Mouse (Mus musculus) gastrocnemius, postnatal 10 days (tissue): Measurements from ENCODE around the gene Rbms3. TPM values are rescaled to one million over a fixed set of nuclear protein-coding genes. Genes with fewer than 3 reads are reported as not detected.

Experiments
- DNase-seq: peaks from one replicate; pipeline ENCODE4 v3.0.0; 2021; ENCODE audit warnings: mixed read lengths
- total RNA-seq, 2 experiments: library from RNA; stranded (reverse); gene quantifications; 2 replicates each; pipeline ENCODE4 v1.2.3; 2021

Gene Rbms3
- total RNA-seq, 2 experiments from 2014 or later, result 26.9 to 37.4 TPM

DNA sequence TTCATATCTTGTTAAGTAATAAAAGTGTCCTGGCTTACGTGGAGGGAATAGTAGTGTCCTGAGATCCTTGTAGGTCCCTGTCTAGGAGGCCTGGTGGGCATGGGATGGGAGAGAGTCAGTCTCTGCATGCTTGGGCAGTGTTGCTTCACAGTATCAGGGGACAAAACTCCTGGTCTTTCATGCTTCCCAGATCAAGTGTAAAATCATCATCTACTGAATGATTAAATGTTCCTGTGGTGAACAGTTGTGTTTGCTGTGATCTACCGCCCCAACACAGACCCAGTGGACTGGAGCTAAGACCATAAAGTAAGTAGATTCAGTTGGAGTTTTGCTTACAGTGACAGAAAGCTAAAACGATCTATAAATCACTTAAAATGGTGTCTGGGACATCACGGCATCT lies 654.4 kb downstream of the Rbms3 start:
- no peak for DNase-seq

DNA sequence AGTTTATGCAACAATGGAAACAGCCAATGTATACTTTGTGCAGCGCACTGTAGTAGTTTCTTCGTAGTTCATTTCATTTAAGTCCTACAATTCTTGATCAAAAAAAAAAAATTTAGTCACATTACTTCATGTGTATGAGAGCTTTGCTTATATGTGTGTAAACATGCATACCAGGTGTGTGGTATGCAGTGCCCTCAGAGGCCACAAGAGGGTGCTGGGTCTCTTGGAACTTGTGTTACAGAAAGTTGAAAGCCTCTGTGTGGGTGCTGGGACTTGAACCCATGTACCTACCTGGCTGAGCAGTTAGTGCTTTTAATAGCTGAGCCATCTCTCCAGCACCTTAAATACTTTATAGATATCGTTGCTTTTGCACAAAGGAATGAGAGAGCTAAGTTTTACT lies 655.6 kb downstream of the Rbms3 start:
- no peak for DNase-seq

DNA sequence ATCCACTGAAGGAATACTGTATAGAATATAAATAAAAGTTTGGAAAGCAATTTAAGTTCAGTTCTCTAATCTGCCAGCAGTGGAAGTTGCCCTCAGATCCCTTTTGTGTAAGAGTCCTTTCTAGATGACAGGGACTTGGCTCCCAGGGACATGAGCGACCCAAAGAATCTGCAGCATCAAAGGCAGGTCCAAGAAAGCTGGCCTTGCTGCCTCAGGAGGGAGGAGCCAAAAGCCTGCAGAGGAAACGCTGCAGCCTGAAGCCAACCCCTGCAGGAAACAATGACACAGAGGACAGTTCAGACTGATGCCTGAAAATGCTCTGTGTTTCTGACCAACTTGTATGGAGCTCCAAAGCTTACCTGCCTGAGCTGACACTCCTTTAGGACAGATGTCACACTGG lies 656.1 kb downstream of the Rbms3 start:
- DNase-seq, result no peak

DNA sequence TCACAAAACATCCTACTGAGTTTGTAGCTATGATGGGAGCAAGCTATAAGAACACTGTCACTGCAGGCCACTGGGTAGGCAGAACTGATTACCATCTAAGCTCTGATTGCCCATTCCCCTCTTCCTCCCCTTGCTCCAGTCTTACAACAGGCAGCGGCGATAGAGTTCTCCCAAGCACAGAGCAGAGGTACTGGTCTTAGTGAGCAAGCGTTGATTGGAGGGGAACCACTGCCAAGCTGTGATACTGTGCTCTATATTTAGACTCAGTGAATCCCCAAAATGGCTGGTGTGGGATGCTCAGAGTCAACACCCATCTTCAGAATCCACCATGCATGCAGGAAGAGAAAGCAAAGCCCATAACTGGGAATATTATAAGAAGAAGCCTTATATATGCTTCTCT lies 662.4 kb downstream of the Rbms3 start:
- no peak for DNase-seq

DNA sequence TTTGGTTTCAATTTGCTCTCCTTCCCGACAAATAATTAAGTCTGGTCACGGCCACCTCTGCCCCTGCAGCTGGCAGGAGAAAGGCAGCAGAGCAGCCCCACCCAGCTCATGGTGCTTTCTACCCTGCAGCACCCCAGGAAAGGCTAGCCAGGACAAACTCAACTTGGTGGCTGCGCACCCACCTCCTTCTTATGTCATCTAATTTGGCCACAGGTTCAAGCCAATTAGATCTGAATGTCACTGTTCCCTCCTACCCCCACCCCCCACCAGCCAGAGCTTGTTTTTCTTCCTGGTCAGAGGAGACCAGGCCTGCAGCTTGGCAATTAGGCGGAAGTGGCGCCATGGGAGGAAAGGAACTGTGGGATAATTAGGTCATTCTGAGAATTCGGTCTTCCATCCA lies 664.0 kb downstream of the Rbms3 start:
- peak; percentile 23 for DNase-seq

DNA sequence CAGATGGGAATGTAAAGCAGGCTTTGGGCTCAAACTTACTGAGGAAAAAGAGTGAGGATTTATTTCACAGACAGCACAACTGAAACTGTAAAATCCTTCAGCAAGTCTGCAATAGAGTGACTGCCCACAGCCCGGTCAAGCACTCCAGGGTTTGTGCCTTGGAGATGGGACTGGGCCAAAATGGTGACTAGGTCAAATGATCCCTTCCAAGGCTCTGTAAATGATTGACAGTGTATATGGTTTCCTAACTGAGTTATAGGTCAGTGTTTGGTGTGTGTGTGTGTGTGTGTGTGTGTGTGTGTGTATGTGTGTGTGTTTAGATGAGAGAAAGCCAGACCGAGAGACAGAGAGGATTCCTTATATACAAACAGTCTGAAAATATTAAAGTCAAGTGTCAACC lies 673.6 kb downstream of the Rbms3 start:
- DNase-seq, result no peak

DNA sequence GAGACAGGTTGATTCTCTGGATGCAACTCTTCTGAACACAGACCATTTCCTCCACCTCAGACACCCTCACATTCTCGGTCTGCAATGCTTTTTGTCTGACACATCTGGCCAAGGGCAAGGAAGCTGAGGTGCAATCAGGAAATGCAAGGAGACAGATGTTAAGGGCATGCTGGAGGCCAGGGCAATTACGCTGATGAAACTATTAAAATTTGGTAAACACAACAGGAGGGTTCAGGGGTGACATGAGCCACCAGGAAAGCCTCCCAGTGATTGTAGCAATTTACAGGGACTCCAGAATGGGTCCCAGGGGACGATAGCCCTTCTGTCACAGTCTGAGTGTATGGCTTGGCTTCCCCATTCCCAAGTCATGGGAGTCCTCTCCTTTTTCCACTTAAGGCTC lies 681.5 kb downstream of the Rbms3 start:
- DNase-seq, result no peak

DNA sequence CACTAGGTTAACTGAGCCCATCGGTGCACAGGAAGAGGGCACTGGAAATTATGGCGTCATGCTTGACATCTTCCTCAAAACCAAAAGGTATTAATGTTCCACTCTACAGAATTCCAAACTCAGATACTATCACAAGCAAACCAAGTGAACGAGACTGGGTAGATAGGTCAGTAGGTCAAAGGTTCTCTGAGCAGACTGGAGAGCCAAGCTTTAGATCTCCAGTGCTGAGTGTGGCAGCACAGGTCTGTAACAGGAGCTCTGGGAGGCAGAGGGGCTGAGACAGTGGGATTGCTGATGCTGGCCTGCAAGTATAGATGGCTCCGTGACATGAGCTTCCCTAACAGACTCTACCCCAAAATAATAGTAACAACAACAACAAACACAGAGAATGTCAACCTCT lies 682.3 kb downstream of the Rbms3 start:
- no peak for DNase-seq

DNA sequence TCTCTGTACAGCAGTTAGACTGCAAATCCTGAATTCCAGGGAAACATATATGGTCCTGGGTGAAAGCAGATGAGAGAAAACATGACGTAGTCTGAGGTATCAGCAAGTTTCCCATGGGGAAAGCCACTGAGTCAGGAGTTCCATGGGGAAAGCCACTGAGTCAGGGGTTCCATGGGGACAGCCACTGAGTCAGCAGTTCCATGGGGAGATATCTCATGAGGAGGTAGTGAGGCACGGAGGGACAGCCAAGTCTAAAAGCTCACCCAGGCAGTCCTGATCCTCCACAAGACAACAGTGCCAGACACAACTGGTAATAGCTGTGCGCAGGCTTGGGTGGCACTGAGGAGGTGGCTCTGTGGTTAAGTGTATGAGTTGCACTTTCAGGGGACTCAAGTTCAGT lies 682.9 kb downstream of the Rbms3 start:
- no peak for DNase-seq

DNA sequence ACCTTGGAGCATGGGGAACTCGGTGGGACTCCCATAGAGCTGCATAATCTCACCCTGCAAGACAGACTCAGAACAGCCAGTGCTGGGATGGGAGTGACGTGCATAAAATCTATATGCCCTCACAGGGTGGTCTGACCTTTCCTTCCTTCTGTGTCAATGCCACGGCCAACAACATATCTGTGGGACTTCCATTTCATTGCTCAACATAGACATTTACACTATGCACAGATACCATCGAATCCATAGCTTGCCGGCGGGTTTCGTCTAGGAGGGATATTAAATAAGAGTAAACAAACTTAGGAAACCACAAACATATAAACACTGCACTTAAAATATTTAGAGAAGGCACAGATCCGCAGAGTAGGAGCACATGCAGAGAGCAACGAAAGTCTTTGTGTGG lies 684.0 kb downstream of the Rbms3 start:
- no peak for DNase-seq

DNA sequence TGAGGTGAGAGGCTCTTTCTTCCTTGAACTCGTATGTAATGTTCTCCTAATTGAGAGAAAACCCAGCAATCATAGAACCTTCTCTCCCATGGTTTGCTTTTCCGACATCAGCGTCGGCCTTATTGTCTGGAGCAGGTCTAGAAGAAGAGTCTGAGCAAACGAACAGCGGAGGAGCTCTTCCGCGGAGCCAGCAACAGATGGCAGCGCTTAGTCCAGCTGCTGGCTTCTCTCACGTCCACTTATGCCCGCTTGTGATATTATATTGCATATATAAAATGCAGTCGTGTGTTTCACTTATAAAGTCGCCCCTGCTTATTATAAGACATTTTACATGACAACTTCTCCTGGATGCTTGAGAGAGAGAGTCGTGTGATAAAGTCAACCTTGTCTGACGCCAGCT lies 685.8 kb downstream of the Rbms3 start:
- DNase-seq, result no peak

DNA sequence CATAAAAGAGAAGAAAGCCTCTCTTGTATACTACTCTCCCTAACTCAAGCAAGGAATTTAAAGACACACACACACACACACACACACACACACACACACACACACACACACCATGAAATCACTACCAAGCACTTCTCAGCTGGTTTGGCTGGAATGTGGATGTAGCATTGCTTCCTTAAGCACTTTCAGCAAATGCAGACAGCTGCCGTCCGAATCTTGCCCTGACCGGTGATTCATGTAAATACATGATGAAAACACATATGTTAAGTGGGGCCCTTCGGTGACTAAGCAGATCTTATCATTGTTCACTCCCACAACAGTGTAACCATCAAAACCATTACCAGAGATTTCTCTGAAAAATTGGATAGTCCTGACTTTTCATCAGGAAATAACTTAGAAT lies 688.6 kb downstream of the Rbms3 start:
- DNase-seq, result no peak

DNA sequence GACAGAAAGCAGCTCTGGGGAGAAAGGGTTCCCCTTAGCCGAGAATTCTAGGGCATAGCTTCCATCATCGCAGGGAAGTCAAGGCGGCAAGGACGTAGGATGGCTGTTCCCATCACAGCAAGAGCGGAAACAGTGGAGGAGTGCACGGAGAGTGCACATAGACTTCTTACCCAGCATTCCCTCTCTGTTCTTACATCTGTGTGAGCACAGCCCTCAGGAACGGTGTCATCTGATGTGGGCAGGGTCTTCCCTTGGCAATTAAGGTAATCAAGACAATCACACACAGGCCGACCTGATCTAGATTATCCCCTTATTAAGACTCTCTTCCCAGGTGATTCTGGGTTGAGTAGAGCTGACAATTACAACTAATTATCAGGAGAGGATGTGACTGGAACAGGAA lies 689.0 kb downstream of the Rbms3 start:
- DNase-seq, result no peak

DNA sequence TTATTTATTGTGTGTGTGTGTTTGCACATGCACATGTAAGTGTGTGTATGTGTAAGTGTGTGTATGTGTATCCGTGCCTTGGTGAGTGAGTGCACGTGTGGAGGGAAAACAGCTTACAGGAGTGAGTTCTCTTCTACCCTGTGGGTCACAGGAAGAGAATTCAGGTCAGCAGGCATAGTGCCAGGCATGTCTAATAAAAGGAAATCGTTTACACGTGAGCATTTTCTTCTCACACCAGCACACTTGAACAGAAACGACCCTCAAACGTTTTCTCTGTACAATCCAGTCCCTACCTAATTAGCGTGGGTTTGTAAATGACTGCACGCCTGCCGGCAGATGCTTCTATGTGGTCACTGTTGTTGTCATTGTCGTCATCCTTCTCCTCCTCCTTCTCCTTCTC lies 701.4 kb downstream of the Rbms3 start:
- DNase-seq, result peak; percentile 14

DNA sequence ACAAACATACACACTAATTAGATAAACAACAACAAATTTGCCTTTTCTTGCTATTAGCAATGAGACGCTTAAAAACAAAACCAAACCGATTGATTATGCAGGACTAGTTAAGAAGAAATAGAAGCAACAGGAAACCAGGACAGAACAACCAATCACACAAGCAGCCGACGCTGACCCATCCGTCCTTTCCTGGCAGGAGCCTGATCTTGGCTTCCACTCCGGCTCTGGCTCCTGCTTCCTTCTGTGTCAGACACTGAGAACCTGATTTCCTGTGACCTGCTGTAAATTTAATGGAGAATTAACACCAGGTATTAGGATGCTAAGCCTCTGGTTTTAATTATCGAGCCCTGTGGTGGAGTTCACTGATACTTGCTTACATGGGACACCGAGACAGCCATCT lies 706.6 kb downstream of the Rbms3 start:
- peak; percentile 48 for DNase-seq

DNA sequence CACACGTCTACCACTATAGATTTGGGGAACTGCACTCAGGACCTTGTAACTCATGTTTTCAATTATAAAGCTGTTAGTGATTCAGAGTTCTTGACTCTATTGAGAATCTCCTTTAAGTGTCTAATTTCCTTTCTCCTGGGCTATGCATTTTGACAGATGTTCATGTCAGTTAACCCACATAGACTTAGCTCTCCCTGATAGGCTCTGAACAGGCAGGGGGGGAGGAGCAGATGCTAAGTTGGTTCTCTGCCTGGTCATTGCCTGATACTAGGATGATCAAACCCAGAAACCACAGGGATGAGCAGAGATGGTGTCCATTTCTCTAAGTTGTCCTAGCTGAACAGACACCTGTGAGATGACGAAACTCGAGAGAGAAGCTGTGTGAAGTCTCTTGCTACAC lies 707.2 kb downstream of the Rbms3 start:
- no peak for DNase-seq

DNA sequence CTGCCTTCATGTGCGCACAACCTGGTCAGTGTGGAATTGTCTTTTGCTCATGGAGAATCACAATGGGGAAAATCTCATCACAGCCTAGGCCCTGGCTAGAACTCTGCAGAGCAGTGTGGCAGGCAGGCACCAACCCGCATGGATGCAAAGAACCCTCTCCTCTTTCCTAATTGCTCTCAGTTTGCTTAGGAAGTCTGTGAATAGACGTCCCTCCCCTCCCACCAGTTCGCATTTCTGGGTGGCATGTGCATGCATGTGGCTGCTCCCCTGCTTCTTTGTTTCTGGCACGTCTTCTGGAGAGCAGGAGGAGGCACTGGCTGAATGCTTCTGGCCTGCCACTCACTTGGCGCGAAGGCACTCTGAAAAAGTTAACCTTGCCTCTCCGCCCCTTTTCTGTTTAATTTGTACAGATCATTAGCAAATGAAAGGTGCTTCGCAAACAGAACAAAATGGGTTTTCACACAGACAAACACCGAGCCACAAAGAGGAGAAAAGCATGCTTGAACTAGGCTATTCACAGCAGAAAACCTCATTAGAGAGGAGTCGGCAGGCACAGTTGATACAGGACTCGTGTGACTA lies 710.2 kb downstream of the Rbms3 start:
- DNase-seq, result no peak

DNA sequence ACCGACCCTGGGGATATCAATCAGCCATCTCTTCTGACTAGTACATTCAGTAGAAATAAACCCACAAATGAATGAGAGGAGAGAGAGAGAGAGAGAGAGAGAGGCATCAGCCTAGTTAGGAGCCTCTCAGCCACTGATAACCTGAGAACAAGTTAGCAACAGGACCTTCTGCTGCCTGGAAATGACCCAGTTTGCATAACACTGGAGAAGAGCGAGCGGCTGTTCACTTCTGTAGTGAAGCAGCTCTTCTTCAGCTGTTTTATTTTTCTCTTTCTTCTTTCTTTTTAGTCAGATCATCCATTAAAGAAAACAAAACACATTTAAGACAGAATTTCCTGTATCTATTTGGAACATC lies 717.2 kb downstream of the Rbms3 start:
- DNase-seq, result no peak

DNA sequence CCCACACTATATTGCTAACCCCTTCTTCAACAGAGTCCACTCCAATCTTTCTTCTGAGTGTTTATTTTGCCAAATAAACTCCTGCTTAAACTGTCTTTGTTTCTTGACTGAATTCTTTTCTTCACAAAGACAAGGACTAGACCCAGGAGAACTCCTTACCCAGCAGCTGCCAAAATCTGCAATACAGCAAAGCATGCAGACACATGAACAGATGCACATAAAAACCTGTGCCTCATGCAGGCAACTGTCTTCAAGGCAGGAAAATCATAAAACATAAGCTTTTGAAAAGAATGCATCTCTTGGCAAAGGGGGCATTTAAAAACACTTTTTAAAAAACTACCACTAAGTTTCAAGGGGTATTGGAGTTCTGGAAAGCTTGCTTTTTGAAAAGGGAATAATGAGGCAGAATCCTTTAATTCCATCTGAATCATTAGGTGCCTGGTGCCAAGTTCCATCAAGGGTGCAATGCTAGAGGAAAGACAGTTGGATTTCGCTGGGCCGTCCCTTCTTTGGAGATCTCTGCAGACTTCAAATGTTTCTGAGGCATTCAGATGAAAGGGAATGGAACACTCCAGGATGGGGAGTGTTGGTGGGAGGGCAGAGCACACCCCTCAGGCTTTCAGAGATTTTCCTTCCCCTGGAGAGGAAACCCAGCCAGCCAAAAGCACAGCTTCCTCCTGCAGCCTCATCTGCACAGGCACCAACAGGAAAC lies 717.8 kb downstream of the Rbms3 start:
- no peak for DNase-seq

DNA sequence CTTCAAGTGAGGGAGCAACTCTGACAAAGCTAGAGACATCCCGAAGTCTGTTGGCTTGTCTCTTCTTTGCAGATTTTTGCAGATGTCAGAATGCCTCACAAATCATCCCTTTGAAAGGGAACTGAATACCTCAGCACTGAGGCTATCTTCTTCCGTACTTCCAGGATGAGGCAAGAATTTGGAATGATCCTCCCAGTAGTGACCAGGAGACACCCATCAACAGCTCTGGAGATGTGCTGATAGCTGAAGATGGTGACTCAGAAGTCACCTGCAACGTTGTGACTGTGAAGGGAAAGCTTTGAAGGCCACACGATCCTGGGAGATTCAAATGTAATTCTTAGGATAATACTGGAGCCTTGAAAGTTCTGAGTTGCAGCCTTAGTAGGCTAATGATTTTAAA lies 720.2 kb downstream of the Rbms3 start:
- no peak for DNase-seq

DNA sequence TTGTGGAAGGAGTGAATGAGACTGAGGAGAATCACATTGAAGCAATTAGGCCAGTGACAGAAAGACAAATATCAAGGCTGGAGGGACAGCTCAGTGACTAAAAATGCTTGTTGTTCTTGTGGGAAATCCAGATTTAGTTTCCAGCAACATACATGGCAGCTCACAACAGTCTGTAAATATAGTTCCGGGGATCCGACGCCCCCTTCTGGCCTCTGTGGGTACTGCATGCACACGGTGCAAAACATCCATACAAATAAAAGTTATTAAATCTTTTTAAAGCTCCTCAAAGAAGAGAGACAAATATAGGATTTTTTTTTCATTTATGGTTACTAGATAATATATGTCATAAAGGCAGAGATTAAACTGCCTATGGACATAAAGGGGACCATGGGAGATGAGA lies 722.8 kb downstream of the Rbms3 start:
- no peak for DNase-seq

DNA sequence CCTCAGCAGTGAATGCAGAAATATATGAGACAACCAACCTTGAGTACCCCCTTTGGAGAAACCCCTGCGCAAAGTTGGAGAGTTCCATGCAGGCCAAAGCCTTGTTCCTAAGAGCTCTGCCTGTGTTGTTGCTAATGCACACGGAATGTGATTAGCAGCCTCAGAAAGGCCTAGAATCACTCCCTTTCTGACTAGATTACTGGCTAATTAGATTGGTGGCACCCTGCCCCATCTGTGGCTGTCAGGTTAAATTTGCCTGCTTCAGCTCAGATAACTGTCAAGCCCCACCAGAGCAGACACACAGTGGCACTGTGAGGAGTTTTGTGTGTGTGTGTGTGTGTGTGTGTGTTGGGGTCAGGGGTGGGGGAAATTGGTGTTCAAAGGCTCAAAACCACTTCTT lies 724.1 kb downstream of the Rbms3 start:
- no peak for DNase-seq

DNA sequence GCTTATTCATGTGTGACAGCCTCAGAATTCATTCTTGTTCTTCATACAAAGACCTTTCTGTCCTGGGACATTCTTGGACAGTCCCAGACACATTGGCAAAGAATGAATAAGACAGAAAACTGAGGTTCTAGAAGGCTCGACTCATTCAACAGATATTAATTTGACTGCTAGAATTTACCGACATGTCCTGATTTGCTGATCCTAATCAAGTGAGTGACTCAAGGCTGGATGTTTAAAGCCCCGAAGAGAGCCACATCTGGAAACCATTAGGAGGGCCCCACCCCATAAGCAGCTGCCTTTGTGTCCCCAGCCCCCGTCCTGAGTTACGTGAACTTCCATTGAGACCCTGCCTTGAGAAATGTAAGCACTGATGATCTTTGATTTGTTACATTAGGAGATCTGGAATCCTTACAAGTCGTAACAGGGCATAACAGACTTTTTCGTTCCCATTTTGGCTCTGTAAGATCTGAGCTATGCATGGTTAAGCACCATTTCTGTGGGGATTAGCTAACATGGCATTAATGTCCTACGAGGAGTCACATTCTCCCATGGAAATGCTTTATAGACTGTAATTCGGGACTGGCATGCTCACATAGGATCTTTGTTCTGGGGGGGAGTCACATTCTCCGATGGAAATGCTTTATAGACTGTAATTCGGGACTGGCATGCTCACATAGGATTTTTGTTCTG lies 726.3 kb downstream of the Rbms3 start:
- DNase-seq, result no peak

DNA sequence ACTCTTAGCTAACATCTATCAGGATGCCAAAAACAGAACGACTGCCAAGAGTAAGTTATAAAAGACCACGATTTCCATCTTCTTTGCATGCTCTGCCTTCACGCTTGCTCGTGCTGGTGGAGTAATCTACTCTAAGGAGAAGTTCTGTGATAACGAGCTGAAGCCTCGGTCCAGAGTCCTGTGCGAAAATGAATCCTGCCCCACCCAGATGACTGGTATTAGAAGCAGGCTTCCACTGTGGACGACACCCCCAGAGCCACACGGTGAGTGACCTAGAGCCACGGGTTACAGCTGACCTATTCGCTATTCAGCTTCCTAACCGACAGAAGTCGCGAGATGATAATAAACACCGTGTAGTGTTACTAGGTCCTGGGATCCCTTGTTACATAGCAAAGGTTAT lies 730.3 kb downstream of the Rbms3 start:
- no peak for DNase-seq
